Mouse (Mus musculus) heart, postnatal 4 days (tissue): ENCODE results near the gene Becn1. TPM values are rescaled to one million over a fixed set of nuclear protein-coding genes. Genes with fewer than 3 reads are reported as not detected.

Experiments used
- DNase-seq: peaks from one replicate; pipeline ENCODE4 v3.0.0; 2021
- total RNA-seq, 2 experiments: library from RNA; stranded (reverse); gene quantifications; 2 replicates each; pipeline ENCODE4 v1.2.3; 2021

Becn1 gene
- total RNA-seq, 2 experiments from 2014 or later = 103 to 106 TPM

GRCm38 (mm10) chr11:101315082-101315650 is 13.1 kb upstream of the Becn1 start:
- no peak for DNase-seq

- no peak for DNase-seq
Observed at GRCm38 (mm10) chr11:101314567-101314966, 12.5 kb upstream of the Becn1 start.

- no peak for DNase-seq
Observed at GRCm38 (mm10) chr11:101312150-101312549, 10.1 kb upstream of the Becn1 start.

GRCm38 (mm10) chr11:101311083-101311482 is 9.0 kb upstream of the Becn1 start:
- DNase-seq = no peak

GRCm38 (mm10) chr11:101307744-101308143 is 5.7 kb upstream of the Becn1 start:
- no peak for DNase-seq

GRCm38 (mm10) chr11:101301299-101302003 is 635 bp downstream of the Becn1 start:
- DNase-seq = no peak

- peak; percentile 7 for DNase-seq
Observed at GRCm38 (mm10) chr11:101300881-101301280, 1.2 kb downstream of the Becn1 start.

GRCm38 (mm10) chr11:101295191-101295590 is 6.9 kb downstream of the Becn1 start:
- DNase-seq = no peak

- DNase-seq = no peak
Observed at GRCm38 (mm10) chr11:101291231-101291630, 10.9 kb downstream of the Becn1 start.

- DNase-seq = no peak
Observed at GRCm38 (mm10) chr11:101287306-101287705, 14.8 kb downstream of the Becn1 start.

- DNase-seq = no peak
Observed at GRCm38 (mm10) chr11:101283805-101284204, 18.3 kb downstream of the Becn1 start.

- no peak for DNase-seq
Observed at GRCm38 (mm10) chr11:101282896-101283295, 19.2 kb downstream of the Becn1 start.

- no peak for DNase-seq
Observed at GRCm38 (mm10) chr11:101280837-101281236, 21.2 kb downstream of the Becn1 start.

- no peak for DNase-seq
Observed at GRCm38 (mm10) chr11:101279193-101279569, 22.9 kb downstream of the Becn1 start.

GRCm38 (mm10) chr11:101278223-101279192 is 23.6 kb downstream of the Becn1 start, which contains the start of the genes Cntd1 and Coa3:
Gene Cntd1, plus strand, starts transcription at chr11:101279012.
Gene Coa3, minus strand, starts transcription at chr11:101279114.
- DNase-seq = peak; percentile 85

- DNase-seq = peak; percentile 23
Observed at GRCm38 (mm10) chr11:101277381-101278222, 24.5 kb downstream of the Becn1 start.

GRCm38 (mm10) chr11:101276319-101277070 is 25.6 kb downstream of the Becn1 start:
- no peak for DNase-seq

- DNase-seq = no peak
Observed at GRCm38 (mm10) chr11:101275309-101275708, 26.8 kb downstream of the Becn1 start.

GRCm38 (mm10) chr11:101272446-101272845 is 29.6 kb downstream of the Becn1 start:
- DNase-seq = no peak

- DNase-seq = no peak
Observed at GRCm38 (mm10) chr11:101269577-101270116, 32.4 kb downstream of the Becn1 start.

- no peak for DNase-seq
Observed at GRCm38 (mm10) chr11:101265906-101266305, 36.2 kb downstream of the Becn1 start.
